8 mouse cellular contexts compared by ENCODE assay signal in genomic region chr11:67080168-67080567, GRCm38 (mm10). TPM values are rescaled to one million over a fixed set of nuclear protein-coding genes. Genes with fewer than 3 reads are reported as not detected.
DNase-seq lines count a peak whose midpoint lies in the region; ATAC-seq lines count a peak whose summit lies in the region.

No protein-coding gene starts in this region.

- 0 out of 2 replicates have a peak, but pooled peaks cover 2% of the 10 kb centered on the region for H3K4me1 ChIP-seq in heart, embryonic 11.5 days (ENCODE audit: control insufficient read depth, insufficient read depth, low read length)

- H3K4me3 ChIP-seq in heart, embryonic 11.5 days (ENCODE audit: low read depth, low read length) = no peak overlapping the region

- no peak overlapping the region for H3K4me2 ChIP-seq in heart, embryonic 11.5 days

- ATAC-seq in heart, embryonic 11.5 days (replicated peaks; ENCODE audit: insufficient number of reproducible peaks, low FRiP score, low TSS enrichment) = no peak

- no peaks in the 10 kb centered on the region for H3K36me3 ChIP-seq in heart, embryonic 11.5 days (ENCODE audit: control insufficient read depth, insufficient read depth, low read length)

- H3K9me3 ChIP-seq in heart, embryonic 11.5 days (replicated peaks; ENCODE audit: control insufficient read depth, low read length) = no peaks in the 10 kb centered on the region

- H3K27ac ChIP-seq in heart, embryonic 11.5 days (ENCODE audit: low read depth, low read length) = no peak overlapping the region

- intact Hi-C loops in heart, postnatal 14 days (cut with DNase I) = loop anchor here (1.0 to 5.0 kb wide), 2 partner anchors 56 to 178 kb away; no protein-coding TSS in a partner anchor

- H3K27me3 ChIP-seq in heart, embryonic 11.5 days (ENCODE audit: control insufficient read depth, insufficient read depth, low read length) = peaks cover 22% of the 10 kb centered on the region

- no peak overlapping the region for H3K9ac ChIP-seq in heart, embryonic 11.5 days (ENCODE audit: low read depth, low read length)

- WGBS in heart, embryonic 11.5 days (ENCODE audit: insufficient replicate concordance) = 6% methylated on average over 3 of the region's 3 CpGs

- DNase-seq in heart, adult 9 months (ENCODE audit: low spot score in 2 of 2) = peak; percentile 19 to 33
- DNase-seq in ZHBTc4 (ENCODE audit: low read depth, low spot score) = peak; percentile 93
- peak; percentile 63 to 81 for DNase-seq in cerebellum, postnatal 25 days
- peak; percentile 66 to 76 for DNase-seq in heart, postnatal 14 days
- peak; percentile 59 for DNase-seq in layer of hippocampus, adult 11-12 months (ENCODE audit: low spot score)
- DNase-seq in lung, postnatal 36 days = peak; percentile 70
- DNase-seq in right cerebral cortex, adult 2 months (ENCODE audit: low spot score in 2 of 2) = peak; percentile 37 to 66

RNA-seq across cellular contexts. Expression of gene Myh3, which starts 2.1 kb away (rescaled TPM):
- polyA plus RNA-seq in heart, embryonic 11.5 days (2014; fragmentation: Nextera tagmentation; extraction: Ambion mirVana) = 0.44 and 0.56 TPM in 2 replicates
- total RNA-seq in heart, postnatal 14 days (2021) = not detected

RNA-seq across cellular contexts. Expression of gene Sco1, which starts 27.7 kb away (rescaled TPM):
- 24.2 and 24.9 TPM in 2 replicates for polyA plus RNA-seq in heart, embryonic 11.5 days (2014; fragmentation: Nextera tagmentation; extraction: Ambion mirVana)
- total RNA-seq in heart, postnatal 14 days (2021) = 10 to 100 TPM; 17.3 to 17.9 TPM

RNA-seq across cellular contexts. Expression of gene Adprm, which starts 27.8 kb away (rescaled TPM):
- polyA plus RNA-seq in heart, embryonic 11.5 days (2014; fragmentation: Nextera tagmentation; extraction: Ambion mirVana) = 18.9 and 21.2 TPM in 2 replicates
- 10 to 100 TPM; 13.8 to 15.9 TPM for total RNA-seq in heart, postnatal 14 days (2021)

RNA-seq across cellular contexts. Expression of gene Tmem220, which starts 55.2 kb away (rescaled TPM):
- 0.87 and 2.1 TPM in 2 replicates for polyA plus RNA-seq in heart, embryonic 11.5 days (2014; fragmentation: Nextera tagmentation; extraction: Ambion mirVana)
- 1 to 10 TPM; 1.3 to 1.4 TPM for total RNA-seq in heart, postnatal 14 days (2021)

Comparison
In these comparisons a context has a peak if more than half of its experiments do, and no peak if none do; other contexts are left out.
1. DNase-seq: peak in every context shown above with its lines; median percentile 93 in ZHBTc4; 72 in cerebellum, postnatal 25 days; 71 in heart, postnatal 14 days; 70 in lung, postnatal 36 days; 59 in layer of hippocampus, adult 11-12 months; 52 in right cerebral cortex, adult 2 months; 26 in heart, adult 9 months.